Mouse (Mus musculus) inflammation-experienced regulatory T-cells, adult 6 months (primary cell): ENCODE measurements at regions not wholly inside any gene's neighbourhood (a gene's known extent, or its start where the extent isn't known, plus 50 kb on each side); places are given as distances from the start of the nearest gene placed in this dataset.

Experiments used
- ATAC-seq: one replicate; pipeline ENCODE4 v1.8.0; 2017

DNA sequence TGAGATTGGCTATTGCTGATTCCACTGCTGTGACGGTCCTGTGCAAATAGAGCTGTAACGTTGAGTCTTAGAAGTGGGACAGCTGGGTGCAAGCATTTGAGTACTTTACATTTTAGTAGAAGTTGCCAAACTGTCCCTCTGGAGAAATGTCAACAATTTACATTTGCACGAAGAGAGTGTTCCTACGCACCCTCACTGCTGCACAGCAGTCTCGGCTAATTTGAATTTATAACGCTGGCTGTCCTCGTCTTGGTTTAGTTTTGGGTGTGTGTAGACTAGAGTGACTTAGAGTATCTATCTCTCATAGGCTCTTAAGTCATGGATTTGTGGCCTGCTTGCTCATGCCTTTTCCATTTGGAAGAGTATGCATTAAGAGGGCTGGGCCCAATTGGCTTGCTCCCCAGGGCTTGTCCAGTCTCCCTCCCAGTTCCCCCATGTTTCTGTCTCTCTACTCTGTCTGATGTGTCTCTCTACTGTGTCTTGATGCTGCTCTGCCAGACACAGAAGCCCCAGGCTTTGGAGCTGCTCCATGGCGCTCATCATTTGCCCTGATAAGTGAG is 79.8 kb upstream of the Mphosph6 start:
- ATAC-seq: no peak

DNA sequence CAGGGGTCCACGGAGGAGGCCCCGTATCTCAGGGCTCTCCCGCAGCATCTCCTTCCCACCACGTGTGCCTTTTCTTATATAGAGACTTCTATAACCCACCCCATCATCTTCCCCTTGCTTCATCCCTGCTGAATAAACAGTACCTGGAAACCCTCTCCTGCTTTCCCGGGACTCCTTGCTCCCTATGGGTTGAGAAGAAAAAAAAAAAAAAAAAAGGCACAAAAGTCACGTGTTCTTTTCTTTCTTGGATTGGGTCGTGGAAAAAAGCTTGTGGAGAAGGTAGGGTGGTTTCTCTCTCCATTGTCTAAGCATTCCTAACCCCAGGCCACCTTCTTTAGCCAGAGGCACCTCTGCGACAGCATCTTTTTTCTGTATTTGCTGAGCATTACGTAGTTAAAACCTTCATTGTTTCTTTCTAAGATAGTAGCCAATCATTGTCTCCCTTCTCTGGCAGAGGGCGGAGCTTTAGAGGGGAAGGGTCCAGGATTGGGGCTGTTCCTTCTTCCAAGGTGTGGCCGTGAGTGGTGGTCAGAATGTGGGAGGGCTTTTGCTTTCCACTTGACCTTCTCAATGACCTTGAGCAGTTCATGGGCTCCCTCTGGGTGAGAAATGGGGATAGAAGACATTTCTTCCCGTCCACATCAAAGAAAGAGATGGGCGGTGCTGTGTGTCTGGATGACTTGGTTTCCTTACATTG is 78.7 kb upstream of the Mphosph6 start:
- ATAC-seq: no peak

GRCm38 (mm10) chr8:117873611-117874010 is 71.9 kb upstream of the Mphosph6 start:
- no peak for ATAC-seq

DNA sequence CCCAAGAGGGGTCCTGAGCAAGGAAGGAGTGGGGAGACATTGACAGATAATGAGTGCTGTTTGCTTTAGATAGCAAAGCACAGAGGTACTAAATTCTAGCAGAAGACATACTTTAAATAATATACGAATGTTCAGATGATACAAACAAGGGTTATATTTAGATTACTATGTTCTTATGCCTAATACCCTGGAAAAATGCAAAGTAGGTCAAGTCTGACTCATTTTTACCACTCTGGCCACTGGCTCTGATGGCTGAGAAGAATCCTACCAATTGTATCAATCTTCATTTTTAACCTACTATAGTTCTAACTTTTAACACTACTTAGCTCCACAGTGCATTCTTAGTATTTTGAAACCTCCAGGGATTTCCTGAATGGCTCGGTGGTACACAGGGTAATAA is 65.4 kb upstream of the Mphosph6 start:
- no peak for ATAC-seq

DNA sequence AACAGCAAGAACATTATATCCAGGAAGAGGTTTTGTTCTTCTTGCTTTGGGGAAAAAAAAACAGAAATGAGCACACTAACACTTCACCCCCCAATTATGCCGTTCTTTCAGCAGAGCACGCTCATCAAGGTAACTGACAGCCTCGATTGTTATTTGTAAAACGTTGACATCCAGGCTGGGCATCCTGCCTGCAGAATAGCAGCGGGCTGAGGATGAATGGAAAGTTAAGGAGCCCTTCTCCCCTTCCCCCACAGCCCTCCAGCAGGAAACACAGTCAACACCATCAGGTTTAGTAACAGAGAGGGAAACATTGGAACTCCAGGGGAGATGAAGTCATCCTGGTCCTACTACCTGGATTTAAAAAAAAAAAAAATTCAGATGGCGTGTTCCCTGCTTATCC is 63.3 kb upstream of the Mphosph6 start:
- no peak for ATAC-seq

GRCm38 (mm10) chr8:117863837-117864236 is 62.1 kb upstream of the Mphosph6 start:
- peak; percentile 67 for ATAC-seq

GRCm38 (mm10) chr8:117862318-117862717 is 60.6 kb upstream of the Mphosph6 start:
- ATAC-seq: no peak

DNA sequence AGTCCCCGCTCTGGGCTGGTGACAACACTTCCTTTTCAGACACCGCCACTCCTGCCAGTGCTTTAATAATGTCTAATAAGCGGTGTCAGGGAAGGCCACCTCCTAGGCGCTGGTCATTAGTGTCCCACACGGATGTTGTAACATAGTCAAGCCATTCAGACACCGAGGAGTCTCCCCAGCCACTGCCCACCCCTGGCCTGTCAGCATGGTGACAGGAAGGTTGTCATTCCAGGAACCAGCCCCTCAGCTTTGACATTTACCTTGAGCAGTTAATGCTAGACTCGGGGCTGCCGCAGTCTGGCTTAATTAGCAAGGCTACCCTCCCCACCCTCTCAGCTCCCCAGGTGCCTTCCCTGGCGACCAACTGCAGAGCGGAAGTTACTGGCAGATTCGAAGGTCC is 58.0 kb upstream of the Mphosph6 start:
- peak; percentile 39 for ATAC-seq

DNA sequence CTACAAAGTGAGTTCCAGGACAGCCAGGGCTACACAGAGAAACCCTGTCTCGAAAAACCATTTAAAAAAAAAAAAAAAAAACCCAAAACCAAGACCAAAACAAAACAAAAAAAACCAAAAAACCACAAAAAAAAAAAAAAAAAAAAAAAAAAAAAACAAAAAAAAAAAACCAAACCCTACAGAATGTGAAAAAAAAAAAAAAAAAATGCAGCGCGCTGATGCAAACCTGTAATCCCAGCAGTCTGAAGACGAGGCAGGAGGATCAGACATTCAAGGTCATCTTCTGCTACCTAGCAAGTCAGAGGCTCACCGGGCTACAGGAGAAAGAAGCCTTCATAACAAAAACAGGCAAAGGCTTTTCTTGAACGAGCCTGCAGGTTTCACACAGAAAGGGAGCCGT is 57.4 kb upstream of the Mphosph6 start:
- no peak for ATAC-seq

- ATAC-seq: no peak
Measured at GRCm38 (mm10) chr8:117856121-117856520, 54.4 kb upstream of the Mphosph6 start.

GRCm38 (mm10) chr8:117854942-117855491 is 53.3 kb upstream of the Mphosph6 start:
- ATAC-seq: no peak

DNA sequence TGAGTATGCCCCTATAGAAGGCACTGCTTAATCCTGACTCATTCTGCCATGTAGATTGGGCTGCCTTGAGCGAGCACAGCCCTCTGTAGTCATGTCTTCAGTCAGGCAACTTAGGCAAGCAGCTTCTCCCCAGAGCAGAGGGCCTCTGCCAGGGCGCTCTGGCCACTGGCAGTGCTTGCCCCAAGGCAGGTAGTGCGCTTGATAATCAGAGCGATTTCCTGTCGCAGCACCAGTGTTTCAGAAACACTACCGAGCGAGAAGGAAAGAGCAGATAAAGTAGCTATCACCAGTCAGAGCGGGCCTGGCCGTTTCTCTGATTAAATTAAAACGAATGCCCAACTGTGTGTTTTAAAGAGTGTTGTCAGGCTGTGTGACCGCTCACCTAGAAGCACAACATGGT is 52.6 kb upstream of the Mphosph6 start:
- no peak for ATAC-seq

- no peak for ATAC-seq
Measured at GRCm38 (mm10) chr8:117853408-117853807, 51.7 kb upstream of the Mphosph6 start.

DNA sequence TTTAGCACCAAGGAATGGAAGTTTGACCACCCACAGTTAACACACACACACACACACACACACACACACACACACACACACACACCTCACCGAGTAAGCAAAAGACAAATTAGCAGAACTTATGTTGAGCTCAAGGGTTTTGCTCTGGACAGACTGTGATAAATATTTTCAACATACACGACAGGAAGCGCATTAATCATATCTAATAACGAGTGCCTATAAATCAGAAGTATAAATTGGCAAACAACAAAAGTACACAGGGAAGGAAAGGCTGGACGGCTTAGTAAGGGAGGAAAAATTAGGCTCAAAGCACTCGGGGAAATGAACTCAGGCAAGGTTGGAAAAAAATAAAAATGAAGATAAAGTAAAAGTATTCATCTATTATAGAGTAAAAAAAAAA is 50.8 kb upstream of the Mphosph6 start:
- ATAC-seq: no peak
